Mouse (Mus musculus) E14TG2a.4 (cell line): ENCODE measurements around the gene Cntn2.
A peak's percentile ranks its signal among the peaks of the same experiment; 100 is the strongest.

Source experiments
- H3K27me3 ChIP-seq: 2 replicates; pipeline ENCODE4 v1.6.1; 2014; ENCODE audit warnings: low read length, control low read depth; ENCODE audit not compliant: insufficient read depth
- H3K36me3 ChIP-seq: 2 replicates; pipeline ENCODE4 v1.6.1; 2014; ENCODE audit warnings: low read length, control low read depth; ENCODE audit not compliant: insufficient read depth
- H3K4me1 ChIP-seq: replicated peaks from 2 replicates; pipeline ENCODE4 v1.6.1; 2014; ENCODE audit warnings: low read depth, low read length, control low read depth
- H3K4me3 ChIP-seq: replicated peaks from 2 replicates; pipeline ENCODE4 v1.5.1; 2014; ENCODE audit warnings: mild to moderate bottlenecking, low read length
- H3K9me3 ChIP-seq: 2 replicates; pipeline ENCODE4 v1.6.1; 2014; ENCODE audit warnings: low read length, control low read depth
- CTCF ChIP-seq: conservative IDR thresholded peaks from 2 replicates; pipeline ENCODE4 v1.5.1; 2014; ENCODE audit warnings: low read length
- NANOG ChIP-seq: IDR thresholded peaks from 2 replicates; pipeline ENCODE4 v1.6.1; 2014; ENCODE audit warnings: borderline replicate concordance, low read length, mixed read lengths
- POU5F1 ChIP-seq: IDR thresholded peaks from 2 replicates; pipeline ENCODE4 v1.6.1; 2014; ENCODE audit warnings: low read length, borderline replicate concordance

Gene Cntn2

DNA sequence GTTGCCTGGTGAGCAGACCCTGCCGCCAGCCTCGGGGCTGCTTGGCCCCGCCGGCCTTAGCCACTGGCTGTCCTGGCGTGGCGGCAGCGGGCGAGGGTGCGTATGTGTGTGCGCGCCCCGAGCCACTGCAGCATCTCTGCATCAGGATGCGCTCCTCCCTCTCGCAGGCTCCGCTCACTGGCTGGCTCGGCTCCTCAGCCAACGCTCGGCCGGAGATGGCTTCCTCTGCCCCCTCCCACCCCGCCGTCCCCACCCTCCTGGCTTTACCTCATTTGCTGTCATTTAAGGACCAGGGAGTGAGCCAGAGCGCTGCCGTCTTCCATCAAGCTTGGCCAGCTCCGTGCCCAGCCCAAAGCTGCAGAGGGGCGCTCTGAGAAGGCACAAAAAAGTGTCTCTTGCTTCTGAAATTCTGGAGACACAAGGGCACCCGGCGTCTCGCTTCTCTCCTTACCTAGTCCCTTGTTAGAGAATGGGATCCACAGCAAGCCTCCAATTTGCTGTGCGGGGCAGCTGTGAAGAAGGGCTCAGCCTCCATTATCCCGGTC lies at the start of gene Cntn2:
TSS of gene Cntn2 (minus strand) at position 495 of the 545 bp plus-strand sequence.
- TF ChIP-seq CTCF (no peak), POU5F1 (no peak), NANOG (no peak)
- H3K36me3 ChIP-seq = no peaks in the 10 kb centered on the region
- H3K4me1 ChIP-seq = peaks cover 39% of the 10 kb centered on the region
- peaks cover 43% of the 10 kb centered on the region for H3K27me3 ChIP-seq
- no peaks in the 10 kb centered on the region for H3K9me3 ChIP-seq
- H3K4me3 ChIP-seq = peak within 1 kb of the TSS; percentile 79

DNA sequence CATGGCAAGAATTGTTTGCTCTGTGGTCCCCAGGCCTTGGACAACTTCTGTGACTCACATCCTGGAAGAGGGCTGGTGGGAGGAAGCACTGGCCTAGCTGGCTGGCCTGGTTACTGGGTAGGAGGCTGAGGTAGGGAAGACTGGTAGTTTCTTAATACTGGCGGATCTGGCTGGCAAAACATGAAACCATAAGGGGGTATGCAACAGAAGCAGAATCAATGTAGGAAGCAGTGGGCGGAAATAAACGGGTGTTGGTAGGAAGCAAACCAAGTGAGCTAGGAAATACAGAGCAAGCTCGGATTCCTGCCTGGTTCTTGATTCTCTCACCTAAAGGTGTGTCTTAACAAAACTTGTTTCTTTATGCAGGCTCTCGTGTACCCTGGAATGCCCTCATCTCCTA lies 49.1 kb upstream of the Cntn2 start:
- no peak for TF ChIP-seq POU5F1
- no peak for TF ChIP-seq CTCF
- TF ChIP-seq NANOG = no peak

DNA sequence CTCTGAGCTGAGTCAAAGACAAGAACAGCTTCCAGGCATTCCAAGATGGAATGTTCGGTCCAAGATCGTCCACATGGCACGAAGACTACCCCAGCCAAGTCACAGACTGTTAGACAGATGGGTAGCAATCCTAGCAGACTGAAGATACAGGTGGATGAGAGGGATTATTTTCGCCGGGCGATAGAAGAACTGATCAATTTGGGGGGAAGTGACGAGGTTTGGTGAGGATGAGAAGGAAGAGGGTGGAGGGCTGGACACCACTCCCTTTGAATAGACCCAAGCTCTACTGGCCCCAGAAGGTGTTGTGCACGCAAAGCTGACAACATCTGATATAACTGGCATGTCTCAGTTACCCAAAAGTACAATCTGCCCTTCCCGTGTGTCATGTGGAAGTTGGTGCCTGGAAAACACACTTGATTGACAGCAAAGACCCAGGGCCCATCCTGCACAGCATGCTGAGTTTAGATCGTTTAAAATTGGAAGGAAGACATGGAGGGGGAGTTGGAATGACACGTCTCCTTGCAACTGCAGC lies 48.4 kb upstream of the Cntn2 start:
- no peaks in the 10 kb centered on the region for H3K9me3 ChIP-seq
- peaks cover 28% of the 10 kb centered on the region for H3K4me1 ChIP-seq
- TF ChIP-seq POU5F1 (no peak), CTCF (no peak), NANOG (no peak)
- H3K36me3 ChIP-seq = no peaks in the 10 kb centered on the region
- H3K4me3 ChIP-seq = no peak overlapping the region
- peaks cover 34% of the 10 kb centered on the region for H3K27me3 ChIP-seq

More for the DNA sequence above, 49.1 kb upstream of the Cntn2 start:
- no peaks in the 10 kb centered on the region for H3K9me3 ChIP-seq
- no peak overlapping the region for H3K4me3 ChIP-seq
- peaks cover 23% of the 10 kb centered on the region for H3K4me1 ChIP-seq
- H3K36me3 ChIP-seq = no peaks in the 10 kb centered on the region
- peaks cover 38% of the 10 kb centered on the region for H3K27me3 ChIP-seq

DNA sequence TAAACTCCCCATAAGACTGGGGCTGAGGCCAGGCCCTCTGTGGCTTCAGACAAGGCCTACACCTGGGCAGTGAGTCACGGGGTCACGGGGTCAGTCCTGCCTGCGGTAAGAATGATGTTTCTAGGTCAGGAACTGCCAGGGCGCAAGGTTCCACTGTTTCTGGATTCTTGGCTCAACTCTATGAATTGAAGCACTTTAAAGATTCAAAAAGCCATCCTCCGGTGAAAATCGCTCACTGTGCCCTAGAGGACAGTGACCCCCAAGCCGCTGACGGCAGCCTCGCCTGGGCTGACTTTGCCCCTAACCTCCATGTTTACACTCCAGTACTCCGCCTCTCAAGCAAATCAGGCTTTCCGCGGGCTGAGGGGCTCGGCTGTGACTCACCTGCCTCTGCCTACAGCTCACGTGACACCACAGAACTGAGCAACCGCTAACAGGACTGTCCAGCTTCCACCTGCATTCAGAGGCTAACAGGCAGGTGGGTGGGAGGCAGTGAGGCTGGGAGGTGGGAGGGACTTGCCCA lies 43.7 kb upstream of the Cntn2 start:
- TF ChIP-seq CTCF (no peak), NANOG (no peak), POU5F1 (no peak)

DNA sequence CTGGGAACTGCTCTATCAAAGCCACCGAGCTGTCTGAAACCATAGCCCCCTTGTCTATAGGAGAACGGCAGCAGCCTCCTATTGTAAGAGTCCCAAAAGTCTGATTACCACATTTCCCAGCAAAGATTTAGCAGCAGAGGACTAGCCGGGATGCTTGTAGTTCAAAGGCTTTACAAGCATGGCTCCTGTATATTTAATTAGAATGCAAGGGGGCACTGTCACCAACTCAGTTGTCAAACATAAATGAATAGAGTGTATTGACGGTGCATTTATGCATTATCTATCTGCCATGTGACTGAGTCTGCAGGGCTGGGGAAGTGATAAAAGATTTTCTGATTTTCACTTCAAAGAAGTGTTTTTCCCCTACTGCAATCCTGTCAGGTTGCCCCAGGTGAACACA lies 42.3 kb upstream of the Cntn2 start:
- H3K36me3 ChIP-seq = no peaks in the 10 kb centered on the region
- H3K4me1 ChIP-seq = peaks cover 56% of the 10 kb centered on the region
- no peak overlapping the region for H3K4me3 ChIP-seq
- no peaks in the 10 kb centered on the region for H3K9me3 ChIP-seq
- no peak for TF ChIP-seq NANOG
- no peak for TF ChIP-seq CTCF
- no peak for TF ChIP-seq POU5F1
- peaks cover 11% of the 10 kb centered on the region; the same call in 1 of the 2 replicates for H3K27me3 ChIP-seq

More for the DNA sequence above, 43.7 kb upstream of the Cntn2 start:
- H3K36me3 ChIP-seq = no peaks in the 10 kb centered on the region
- H3K4me3 ChIP-seq = no peak overlapping the region
- H3K9me3 ChIP-seq = no peaks in the 10 kb centered on the region
- peaks cover 51% of the 10 kb centered on the region for H3K4me1 ChIP-seq
- peaks cover 18% of the 10 kb centered on the region for H3K27me3 ChIP-seq

DNA sequence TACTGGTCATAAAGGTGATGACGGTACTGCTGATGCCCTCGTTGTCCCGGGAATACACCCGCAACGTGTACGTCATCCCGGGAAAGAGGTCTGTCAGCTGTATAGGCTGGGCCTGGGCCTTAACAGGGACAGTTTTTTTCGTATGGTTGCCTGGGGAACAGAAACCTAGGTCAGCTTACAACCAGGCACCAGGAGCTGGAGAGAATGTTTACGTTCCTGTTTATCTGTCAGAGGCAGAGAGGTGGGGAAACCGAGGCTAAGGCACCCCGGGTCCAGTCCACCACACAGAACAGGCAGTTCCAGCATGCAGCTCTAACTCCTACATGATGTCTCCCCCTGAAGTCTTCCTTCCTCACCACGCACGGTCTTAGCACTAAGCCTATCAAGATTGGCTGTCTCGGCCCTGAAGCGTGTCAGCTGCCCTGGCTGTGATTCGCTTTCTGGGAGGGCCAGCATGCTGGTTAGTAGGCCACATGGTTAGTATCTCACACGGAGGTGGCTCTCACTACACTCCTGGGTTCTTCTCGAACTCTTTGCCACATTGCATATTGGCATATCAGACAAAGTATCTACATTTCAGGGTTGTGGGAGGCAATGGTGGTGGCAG lies 40.0 kb upstream of the Cntn2 start:
- Histone ChIP-seq H3K27me3 (peaks cover 16% of the 10 kb centered on the region), H3K9me3 (no peaks in the 10 kb centered on the region), H3K4me1 (peaks cover 70% of the 10 kb centered on the region), H3K4me3 (no peak overlapping the region), H3K36me3 (no peaks in the 10 kb centered on the region)
- no peak for TF ChIP-seq POU5F1
- TF ChIP-seq CTCF = no peak
- no peak for TF ChIP-seq NANOG

DNA sequence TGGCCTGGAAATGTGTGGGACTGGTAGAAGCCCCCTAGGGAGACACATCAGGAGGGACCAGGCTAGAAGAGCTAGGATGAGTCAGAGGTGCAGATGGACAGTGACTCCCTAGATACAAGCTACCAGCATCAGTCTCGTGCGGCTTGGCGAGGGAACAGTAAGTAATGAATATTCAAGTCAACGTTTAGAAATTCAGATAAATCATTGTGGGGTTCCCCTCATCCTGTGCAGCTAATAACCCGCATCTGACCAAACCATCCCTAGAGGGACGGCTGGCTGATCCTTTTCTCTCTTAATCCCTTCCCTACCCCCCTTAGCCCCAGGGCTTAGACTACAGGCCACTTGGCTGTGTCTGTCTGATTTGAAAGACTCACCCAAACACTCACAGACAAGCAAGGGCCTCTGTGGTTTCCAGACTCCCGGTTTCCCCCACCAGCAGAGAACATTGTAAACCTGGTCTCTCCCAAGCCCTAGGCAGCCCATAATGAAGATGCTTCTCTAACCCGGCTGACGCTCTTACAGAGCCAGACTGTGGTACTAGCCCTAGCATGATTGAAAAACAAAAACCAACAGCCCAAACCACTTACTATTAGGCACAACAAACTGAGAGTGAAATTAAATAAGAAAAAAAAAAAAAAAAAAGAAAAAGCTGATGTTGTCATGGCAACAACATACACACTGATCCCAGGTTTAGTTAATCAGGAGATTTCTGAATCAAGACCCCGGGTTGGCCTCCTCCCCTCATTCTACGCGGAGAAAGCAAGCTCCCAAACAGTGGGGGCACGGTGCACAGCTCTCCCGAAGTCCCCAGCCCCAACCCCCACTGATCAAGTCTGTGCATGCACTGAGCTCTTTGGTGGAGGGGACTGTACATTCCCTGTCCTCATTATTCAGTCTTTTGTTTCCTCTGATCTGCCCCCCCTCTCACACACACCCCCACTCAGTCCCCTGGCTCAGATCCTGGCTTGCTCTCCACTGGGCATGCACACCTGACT lies 39.1 kb upstream of the Cntn2 start:
- peaks cover 64% of the 10 kb centered on the region for H3K4me1 ChIP-seq
- TF ChIP-seq CTCF (no peak), NANOG (no peak), POU5F1 (no peak)
- no peak overlapping the region for H3K4me3 ChIP-seq
- no peaks in the 10 kb centered on the region for H3K9me3 ChIP-seq
- peaks cover 18% of the 10 kb centered on the region for H3K27me3 ChIP-seq
- H3K36me3 ChIP-seq = no peaks in the 10 kb centered on the region

DNA sequence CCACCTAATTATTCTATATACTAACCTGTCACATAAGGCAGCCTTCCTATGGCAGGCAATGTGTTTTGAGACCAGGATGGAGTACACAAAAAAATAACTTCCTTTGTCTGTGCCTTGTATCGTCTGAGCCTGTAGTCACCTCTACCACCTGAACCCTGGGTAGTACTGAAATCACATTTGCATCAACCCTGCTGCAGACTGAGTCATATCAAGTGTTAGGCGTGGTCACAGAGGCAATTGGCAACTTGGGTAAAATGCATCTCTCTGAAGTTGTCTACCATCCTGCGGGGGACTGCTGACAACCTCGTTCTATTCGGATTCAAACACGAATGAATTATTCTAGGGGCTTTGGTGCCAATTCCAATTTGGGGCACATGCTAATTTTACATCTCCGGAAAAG lies 37.0 kb upstream of the Cntn2 start:
- H3K4me3 ChIP-seq = no peak overlapping the region
- no peaks in the 10 kb centered on the region for H3K36me3 ChIP-seq
- peaks cover 59% of the 10 kb centered on the region for H3K4me1 ChIP-seq
- TF ChIP-seq POU5F1 (no peak), CTCF (no peak), NANOG (no peak)
- H3K9me3 ChIP-seq = no peaks in the 10 kb centered on the region
- H3K27me3 ChIP-seq = peaks cover 19% of the 10 kb centered on the region
